Mouse (Mus musculus): ENCODE measurements at regions not wholly inside any gene's neighbourhood (a gene's known extent, or its start where the extent isn't known, plus 50 kb on each side); places are given as distances from the start of the nearest gene placed in this dataset.

DNA sequence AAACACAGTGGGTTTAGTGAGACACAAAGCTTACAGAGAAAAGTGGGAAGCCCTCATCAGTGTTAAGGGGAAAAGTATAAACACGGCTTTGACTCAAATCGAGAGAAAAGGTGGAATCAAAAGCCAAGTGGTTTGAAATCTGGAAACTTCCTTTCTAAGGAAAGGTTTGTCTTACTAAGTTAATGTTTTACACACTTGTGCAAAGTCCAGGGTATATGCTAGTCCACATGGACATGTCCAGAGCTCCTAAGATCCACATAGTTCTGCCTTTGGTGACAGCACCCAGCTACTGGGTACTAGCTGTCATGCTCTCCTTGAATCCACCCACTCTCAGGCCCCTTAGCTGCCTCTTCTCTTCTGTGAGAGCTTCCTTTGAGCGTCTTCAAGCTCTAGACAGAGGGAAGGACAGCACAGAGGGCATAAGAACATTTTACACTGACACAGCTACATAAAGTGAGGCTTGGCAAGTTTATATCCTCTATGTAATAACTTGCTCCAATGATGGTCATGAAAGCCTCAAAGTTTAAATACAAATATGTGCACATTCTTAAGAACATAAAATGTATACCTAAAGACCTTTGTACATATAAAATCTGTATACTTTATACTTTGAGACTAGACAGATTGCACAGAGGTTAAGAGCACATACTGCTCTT is 52.2 kb upstream of the Nt5e start:
- TF ChIP-seq CTCF (IDR thresholded peaks at IDR 0.05; ENCODE audit: control insufficient read depth, insufficient read depth, insufficient read length) (no peak), MAX (IDR thresholded peaks at IDR 0.05) (no peak), USF1 (IDR thresholded peaks at IDR 0.05; ENCODE audit: low read depth) (no peak), MYOD1 (IDR thresholded peaks at IDR 0.05; ENCODE audit: control insufficient read depth, insufficient read length, low read depth) (no peak), FOSL1 (IDR thresholded peaks at IDR 0.05; ENCODE audit: insufficient read depth, low read length, poor library complexity, severe bottlenecking) (no peak)

Measured in C2C12 (cell line).